Mouse (Mus musculus) liver, embryonic 14.5 days (tissue): Measurements from ENCODE around the gene Smad3.

Source experiments
- CTCF ChIP-seq: IDR thresholded peaks from 2 replicates; pipeline ENCODE4 v1.5.1; 2016; ENCODE audit warnings: antibody characterized with exemption, low read depth, control low read depth
- EP300 ChIP-seq: IDR thresholded peaks from 2 replicates; pipeline ENCODE4 v1.6.1; 2016; ENCODE audit warnings: antibody characterized with exemption, low read depth

- TF ChIP-seq EP300 (no peak), CTCF (no peak)
These were observed 115.7 kb downstream of the Smad3 start for GRCm38 (mm10) chr9:63641983-63642646.
